8 mouse cellular contexts compared by ENCODE assay signal in the genomic region with DNA sequence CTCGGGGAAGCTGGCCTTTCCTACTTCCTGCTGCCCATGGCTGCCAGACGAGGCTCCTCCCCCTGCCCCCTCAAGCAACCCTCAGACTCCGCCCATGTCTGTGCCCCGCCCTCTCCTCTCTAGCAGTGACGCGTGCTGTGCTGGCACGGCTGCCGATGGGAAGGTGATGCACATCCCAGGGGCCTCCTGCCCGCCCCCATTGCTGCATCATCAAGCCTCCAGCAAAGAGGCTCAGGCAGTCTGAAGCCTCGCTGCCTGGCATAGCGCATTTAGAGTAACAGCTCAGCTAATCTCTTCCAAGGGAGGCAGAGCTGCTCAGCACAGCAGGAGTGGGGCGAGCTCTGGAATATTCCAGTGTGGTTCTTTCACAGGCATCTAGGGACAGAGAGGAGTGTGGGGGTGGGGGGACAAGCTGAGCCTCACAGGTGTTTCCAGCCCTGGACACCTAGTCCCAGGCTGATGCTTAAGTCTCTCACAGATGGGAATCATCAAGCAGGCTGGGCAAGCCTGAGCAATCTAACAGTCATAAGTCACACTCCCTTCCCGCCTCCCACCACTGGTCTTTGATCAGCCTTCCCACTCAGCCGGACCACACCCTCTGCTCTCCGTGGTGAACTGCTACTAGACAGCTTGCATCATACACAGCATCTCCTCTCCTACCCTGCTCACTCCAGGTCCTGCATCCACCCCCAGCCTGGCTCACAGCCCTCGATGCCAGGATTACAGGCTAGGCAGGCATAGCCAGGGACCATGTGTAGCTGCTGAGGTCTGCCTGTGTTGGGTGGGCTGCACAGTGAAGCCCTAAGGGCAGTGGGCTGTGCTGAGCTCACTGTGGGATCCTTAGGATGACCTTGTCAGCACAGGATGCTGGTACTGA. TPM values are rescaled to one million over a fixed set of nuclear protein-coding genes. Genes with fewer than 3 reads are reported as not detected.
DNase-seq lines count a peak whose midpoint lies in the region; ATAC-seq lines count a peak whose summit lies in the region.
"Not testable (repeated sequence)": the region's sequence is repeated elsewhere in the genome, so short reads cannot be mapped to it uniquely, and the experiment has no call there.

No protein-coding gene starts in this region.

- H3K36me3 ChIP-seq in forebrain, embryonic 13.5 days (ENCODE audit: poor library complexity, severe bottlenecking); liver, embryonic 16.5 days (ENCODE audit: control insufficient read depth, insufficient read depth); neural tube, embryonic 11.5 days (ENCODE audit: control insufficient read depth, insufficient read depth, low read length); stomach, embryonic 16.5 days (ENCODE audit: control insufficient read depth, insufficient read depth, low read length): not testable (repeated sequence)

- peak overlapping the region; percentile 48 for H3K4me3 ChIP-seq in brown adipose tissue, adult 24 weeks (ENCODE audit: insufficient read depth, low read depth, low read length)
- H3K4me3 ChIP-seq in forebrain, embryonic 13.5 days = peak overlapping the region; percentile 18; the same call in 1 of the 2 replicates
- H3K4me3 ChIP-seq in liver, embryonic 16.5 days (ENCODE audit: low read depth, low read length) = peak overlapping the region; percentile 54
- peak overlapping the region; percentile 0; the same call in 1 of the 2 replicates for H3K4me3 ChIP-seq in neural tube, embryonic 11.5 days (ENCODE audit: low read depth, low read length)
- H3K4me3 ChIP-seq in stomach, embryonic 16.5 days (replicated peaks; ENCODE audit: low read length) = peak overlapping the region; percentile 40

- peak overlapping the region; percentile 28 for H3K9ac ChIP-seq in forebrain, embryonic 13.5 days
- H3K9ac ChIP-seq in liver, embryonic 16.5 days (ENCODE audit: low read depth, low read length) = peak overlapping the region; percentile 70
- H3K9ac ChIP-seq in neural tube, embryonic 11.5 days (ENCODE audit: low read length) = peak overlapping the region; percentile 46; the same call in 1 of the 2 replicates
- peak overlapping the region; percentile 58; the same call in 1 of the 2 replicates for H3K9ac ChIP-seq in stomach, embryonic 16.5 days (ENCODE audit: low read length)

- H3K27me3 ChIP-seq in forebrain, embryonic 13.5 days; liver, embryonic 16.5 days (ENCODE audit: control insufficient read depth, insufficient read depth, low read depth, low read length); neural tube, embryonic 11.5 days (ENCODE audit: control insufficient read depth, insufficient read depth, low read length); stomach, embryonic 16.5 days (ENCODE audit: control insufficient read depth, insufficient read depth, low read length): not testable (repeated sequence)

- peak; percentile 92 for DNase-seq in CD4-positive, CD25-positive, alpha-beta regulatory T cell, adult 2 months (ENCODE audit: low read depth, low spot score)
- peak; percentile 74 to 80 for DNase-seq in heart, postnatal 10 days
- peak; percentile 89 to 93 for DNase-seq in kidney, postnatal 4 days
- peak; percentile 88 for DNase-seq in neural tube, embryonic 11.5 days (ENCODE audit: low spot score)

- peak; percentile 93 for ATAC-seq in forebrain, embryonic 13.5 days
- peak; percentile 95 for ATAC-seq in liver, embryonic 16.5 days (ENCODE audit: low read depth)
- ATAC-seq in neural tube, embryonic 11.5 days (ENCODE audit: insufficient read depth, low FRiP score, low TSS enrichment) = peak; percentile 83
- ATAC-seq in stomach, embryonic 16.5 days (ENCODE audit: insufficient read depth, low FRiP score) = peak; percentile 92

- 8% methylated on average over 13 of the region's 16 CpGs for WGBS in forebrain, embryonic 13.5 days
- WGBS in liver, embryonic 16.5 days (ENCODE audit: insufficient replicate concordance) = 6% methylated on average over 13 of the region's 16 CpGs
- WGBS in neural tube, embryonic 11.5 days = 8% methylated on average over 13 of the region's 16 CpGs
- WGBS in stomach, embryonic 16.5 days = 6% methylated on average over 13 of the region's 16 CpGs

- intact Hi-C loops in heart, postnatal 10 days (cut with DNase I) = not testable (repeated sequence)

- H3K27ac ChIP-seq in brown adipose tissue, adult 24 weeks (replicated peaks; ENCODE audit: low read depth, low read length) = 0 out of 2 replicates have a peak overlapping the region, but pooled peaks have one; percentile 35
- H3K27ac ChIP-seq in forebrain, embryonic 13.5 days; neural tube, embryonic 11.5 days (ENCODE audit: low read depth, low read length): not testable (repeated sequence)
- H3K27ac ChIP-seq in liver, embryonic 16.5 days (ENCODE audit: low read length) = peak overlapping the region; percentile 97
- peak overlapping the region; percentile 66 for H3K27ac ChIP-seq in stomach, embryonic 16.5 days (ENCODE audit: low read length)

- not testable (repeated sequence) for H3K4me1 ChIP-seq in brown adipose tissue, adult 24 weeks (ENCODE audit: control insufficient read depth, insufficient read depth, insufficient read length, low read length); forebrain, embryonic 13.5 days; neural tube, embryonic 11.5 days (ENCODE audit: control insufficient read depth, insufficient read depth, low read length)
- H3K4me1 ChIP-seq in liver, embryonic 16.5 days (ENCODE audit: control insufficient read depth, low read depth, low read length) = peaks cover 42% of the 10 kb centered on the region
- H3K4me1 ChIP-seq in stomach, embryonic 16.5 days (ENCODE audit: control insufficient read depth, insufficient read depth, low read length) = peaks cover 11% of the 10 kb centered on the region; the same call in 1 of the 2 replicates

- not testable (repeated sequence) for H3K9me3 ChIP-seq in forebrain, embryonic 13.5 days (replicated peaks); liver, embryonic 16.5 days (replicated peaks; ENCODE audit: control insufficient read depth, low read length); neural tube, embryonic 11.5 days (ENCODE audit: control insufficient read depth, low read length); stomach, embryonic 16.5 days (replicated peaks; ENCODE audit: control insufficient read depth, low read length)

- peak overlapping the region; percentile 56 for H3K4me2 ChIP-seq in forebrain, embryonic 13.5 days
- peak overlapping the region; percentile 80 for H3K4me2 ChIP-seq in liver, embryonic 16.5 days (ENCODE audit: low read depth, low read length)
- peak overlapping the region; percentile 33 for H3K4me2 ChIP-seq in neural tube, embryonic 11.5 days (ENCODE audit: low read depth)
- H3K4me2 ChIP-seq in stomach, embryonic 16.5 days (ENCODE audit: low read depth, low read length) = peak overlapping the region; percentile 61

RNA-seq across cellular contexts. Expression of a gene that starts 55.5 kb away (rescaled TPM):
- polyA plus RNA-seq in brown adipose tissue, adult 24 weeks (2012; ENCODE audit: insufficient read depth, insufficient read length, missing spikeins) = not detected in 2 replicates
- polyA plus RNA-seq in forebrain, embryonic 13.5 days (2015; fragmentation: Nextera tagmentation; extraction: Ambion mirVana) = 0.43 TPM in 2 replicates
- total RNA-seq in heart, postnatal 10 days (2021) = under 1 TPM; 0.69 to 0.97 TPM
- polyA plus RNA-seq in liver, embryonic 16.5 days (2015; fragmentation: Nextera tagmentation; extraction: Ambion mirVana) = 0.14 and 0.28 TPM in 2 replicates
- 0.49 and 0.69 TPM in 2 replicates for polyA plus RNA-seq in neural tube, embryonic 11.5 days (2014; fragmentation: Nextera tagmentation; extraction: Ambion mirVana)
- 0.07 and 0.45 TPM in 2 replicates for polyA plus RNA-seq in stomach, embryonic 16.5 days (2015; fragmentation: Nextera tagmentation; extraction: Ambion mirVana)

RNA-seq across cellular contexts. Expression of a gene that starts 55.7 kb away (rescaled TPM):
- polyA plus RNA-seq in brown adipose tissue, adult 24 weeks (2012; ENCODE audit: insufficient read depth, insufficient read length, missing spikeins) = 3.2 and 5.9 TPM in 2 replicates
- 52.8 and 58.6 TPM in 2 replicates for polyA plus RNA-seq in forebrain, embryonic 13.5 days (2015; fragmentation: Nextera tagmentation; extraction: Ambion mirVana)
- total RNA-seq in heart, postnatal 10 days (2021) = 10 to 100 TPM in 1 of 2 experiments, 1 to 10 TPM in 1; 9.4 to 13.1 TPM
- 12.3 and 13.3 TPM in 2 replicates for polyA plus RNA-seq in liver, embryonic 16.5 days (2015; fragmentation: Nextera tagmentation; extraction: Ambion mirVana)
- polyA plus RNA-seq in neural tube, embryonic 11.5 days (2014; fragmentation: Nextera tagmentation; extraction: Ambion mirVana) = 49.1 and 50.9 TPM in 2 replicates
- 40.1 and 42.6 TPM in 2 replicates for polyA plus RNA-seq in stomach, embryonic 16.5 days (2015; fragmentation: Nextera tagmentation; extraction: Ambion mirVana)

Comparison
In these comparisons a context has a peak if more than half of its experiments do, and no peak if none do; other contexts are left out.
1. H3K4me3 ChIP-seq: peak in every context shown above with its lines; median percentile 54 in liver, embryonic 16.5 days; 48 in brown adipose tissue, adult 24 weeks; 40 in stomach, embryonic 16.5 days; 18 in forebrain, embryonic 13.5 days; 0 in neural tube, embryonic 11.5 days.